Mouse (Mus musculus) frontal cortex, postnatal 10 days (tissue): ENCODE measurements around the gene Aqp8.
A peak's percentile ranks its signal among the peaks of the same experiment; 100 is the strongest.

Experiments used
- DNase-seq, 2 experiments: peaks; one replicate each; pipeline ENCODE4 v3.0.0; 2022; ENCODE audit warnings: low spot score in 2 of 2, mixed read lengths in 1 of 2

The Aqp8 gene

GRCm38 (mm10) chr7:123487703-123488102, 25.6 kb downstream of the Aqp8 start:
- DNase-seq, result no peak

GRCm38 (mm10) chr7:123499481-123500238, 37.6 kb downstream of the Aqp8 start:
- no peak for DNase-seq

DNA sequence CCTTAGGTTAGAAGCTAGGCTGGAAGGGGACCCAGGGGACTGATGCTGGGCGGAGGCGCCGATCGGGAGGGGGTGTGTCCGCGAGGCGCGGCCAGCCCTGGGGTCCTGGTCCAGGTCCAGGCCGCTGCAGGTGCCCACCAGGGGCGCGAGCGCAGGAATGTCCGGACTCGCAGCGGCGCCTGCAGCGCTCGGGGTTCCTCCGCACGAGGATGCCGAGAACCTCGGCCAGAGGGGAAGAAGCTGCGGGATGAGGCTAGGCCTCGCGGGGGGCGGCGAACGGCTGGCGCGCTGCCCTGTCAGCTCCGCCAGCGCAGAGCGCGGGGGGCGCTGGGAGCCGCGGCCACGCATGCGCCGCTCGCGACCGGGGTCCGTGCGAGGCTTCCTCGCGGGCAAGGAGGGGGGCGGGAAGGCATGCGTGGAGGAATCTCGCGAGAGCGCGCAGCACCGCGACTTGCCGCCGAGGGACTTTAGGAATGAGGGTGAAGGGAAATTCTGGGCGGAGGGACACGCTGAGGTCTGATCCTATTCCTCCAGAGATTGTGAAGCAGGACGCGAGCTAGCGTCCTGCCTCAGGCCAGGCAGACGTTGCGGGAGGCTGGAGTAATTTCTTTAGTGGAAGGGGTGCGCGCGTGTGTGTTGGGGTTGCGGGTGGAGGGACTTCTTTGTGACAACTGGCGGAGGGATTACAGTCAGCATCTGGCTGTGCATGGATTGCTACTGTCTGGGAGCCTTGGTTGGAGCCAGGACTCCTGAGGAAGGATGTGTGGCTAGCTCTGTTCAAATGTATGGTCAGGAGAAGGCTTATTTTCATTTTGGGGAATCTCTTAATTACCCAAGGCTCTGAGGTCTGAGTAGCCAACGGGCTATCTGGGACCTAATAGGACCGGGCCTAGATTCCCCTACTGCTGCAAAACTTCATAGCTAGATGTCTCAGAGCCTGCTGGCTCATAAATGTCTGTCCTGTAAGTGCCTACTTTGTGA, 38.4 kb downstream of the Aqp8 start, which contains the start of gene Zkscan2:
TSS of gene Zkscan2 (minus strand) at position 211 of the 981 bp plus-strand sequence.
- DNase-seq, result peak; percentile 92 to 94

- DNase-seq, result no peak
Observed at GRCm38 (mm10) chr7:123503358-123503757, 41.3 kb downstream of the Aqp8 start.

- DNase-seq, result no peak
Observed at GRCm38 (mm10) chr7:123507946-123508345, 45.9 kb downstream of the Aqp8 start.
